Comparison of ENCODE assay signal across 25 mouse cellular contexts in the genomic region with DNA sequence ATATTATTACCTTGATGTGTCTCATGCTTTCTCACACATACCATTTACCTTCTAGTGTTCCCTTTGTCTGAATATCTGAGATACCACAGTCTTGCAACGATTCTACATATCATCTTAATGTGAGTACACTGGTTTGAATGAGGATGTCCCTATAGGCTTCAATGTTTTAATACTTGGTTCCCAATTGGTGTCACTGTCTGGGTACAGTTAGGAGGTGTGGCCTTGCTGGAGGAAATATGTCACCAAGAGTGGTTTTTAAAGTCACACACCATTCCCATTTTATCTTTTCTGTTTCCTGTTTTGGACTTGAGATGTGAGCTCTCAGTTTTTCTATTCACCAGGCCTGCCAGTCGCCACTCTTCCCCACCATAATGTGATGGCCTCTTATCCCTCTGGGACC.
"Had no signal": no experiment of that assay in that cellular context is flagged by ENCODE, and none has a peak within 500 bp of the region (broad histone marks: within the 10 kb centered on the region; RNA-seq: fewer than 3 reads in every experiment).

No protein-coding gene starts in this region.

- H3K9ac ChIP-seq: heart, embryonic 12.5 days; hindbrain, embryonic 12.5 days; hindbrain, embryonic 14.5 days; intestine, embryonic 15.5 days; limb, embryonic 13.5 days; limb, embryonic 15.5 days; liver, embryonic 12.5 days had no signal

- H3K27ac ChIP-seq: gastrocnemius, adult 2 months; heart, embryonic 10.5 days; hindbrain, embryonic 10.5 days; hindbrain, embryonic 12.5 days; hindbrain, embryonic 14.5 days; intestine, embryonic 15.5 days; layer of hippocampus, adult 2 months; left cerebral cortex, adult 2 months; limb, embryonic 13.5 days; limb, embryonic 15.5 days; liver, embryonic 12.5 days had no signal

- H3K4me3 ChIP-seq: gastrocnemius, adult 2 months; heart, embryonic 10.5 days; heart, embryonic 12.5 days; hindbrain, embryonic 10.5 days; hindbrain, embryonic 12.5 days; intestine, embryonic 15.5 days; layer of hippocampus, adult 2 months; left cerebral cortex, adult 2 months; limb, embryonic 13.5 days; limb, embryonic 15.5 days; liver, embryonic 12.5 days had no signal

- H3K27me3 ChIP-seq: heart, embryonic 12.5 days; intestine, embryonic 15.5 days; liver, embryonic 12.5 days had no signal

- H3K4me1 ChIP-seq: heart, embryonic 10.5 days; heart, embryonic 12.5 days; hindbrain, embryonic 10.5 days; hindbrain, embryonic 12.5 days; intestine, embryonic 15.5 days; limb, embryonic 13.5 days; limb, embryonic 15.5 days; liver, embryonic 12.5 days had no signal

- DNase-seq: gastrocnemius, adult 2 months; gastrocnemius, postnatal 10 days; gastrocnemius, postnatal 25 days; heart, adult 18-20 months; heart, postnatal 10 days; heart, postnatal 4 days; kidney, adult 18-20 months; kidney, adult 8-10 months; kidney, postnatal 10 days; kidney, postnatal 25 days; kidney, postnatal 4 days had no signal

- H3K9me3 ChIP-seq: heart, embryonic 10.5 days; heart, embryonic 12.5 days; hindbrain, embryonic 10.5 days; hindbrain, embryonic 12.5 days; intestine, embryonic 15.5 days; limb, embryonic 13.5 days; limb, embryonic 15.5 days; liver, embryonic 12.5 days had no signal

- H3K36me3 ChIP-seq: heart, embryonic 10.5 days; heart, embryonic 12.5 days; hindbrain, embryonic 10.5 days; hindbrain, embryonic 12.5 days; intestine, embryonic 15.5 days; limb, embryonic 13.5 days; limb, embryonic 15.5 days; liver, embryonic 12.5 days had no signal

- H3K4me2 ChIP-seq: heart, embryonic 12.5 days; hindbrain, embryonic 12.5 days; hindbrain, embryonic 14.5 days; intestine, embryonic 15.5 days; limb, embryonic 13.5 days; limb, embryonic 15.5 days; liver, embryonic 12.5 days had no signal

- ATAC-seq: hindbrain, embryonic 16.5 days; inflammation-experienced regulatory T-cells, adult 6 months; intestine, embryonic 15.5 days; intestine, postnatal 0 days; liver, embryonic 12.5 days had no signal
